Mouse (Mus musculus) CH12.LX (cell line): Measurements from ENCODE around the gene Sarnp. TPM values are rescaled to one million over a fixed set of nuclear protein-coding genes. Genes with fewer than 3 reads are reported as not detected.

Source experiments
- DNase-seq: peaks from one replicate; pipeline ENCODE4 v3.0.0-alpha.2; 2013; ENCODE audit errors: extremely low read depth
- H3K27ac ChIP-seq: 2 replicates; pipeline ENCODE4 v1.5.1; 2012; ENCODE audit warnings: low read depth, mild to moderate bottlenecking, control low read depth, moderate library complexity; ENCODE audit not compliant: insufficient read depth
- H3K27me3 ChIP-seq: replicated peaks from 2 replicates; pipeline ENCODE3; 2012; ENCODE audit warnings: inconsistent platforms
- H3K36me3 ChIP-seq, 2 experiments: replicated peaks in 1 of 2; 2 replicates each; pipeline versions ENCODE3 to v1.6.1; 2012; ENCODE audit warnings: inconsistent platforms in 1 of 2, low read length in 1 of 2, mild to moderate bottlenecking in 1 of 2, mixed read lengths in 1 of 2, moderate library complexity in 1 of 2; ENCODE audit not compliant: control insufficient read depth in 1 of 2, insufficient read depth in 1 of 2
- H3K4me1 ChIP-seq, 2 experiments: 2 replicates each; pipeline ENCODE4 v1.6.1; 2012; ENCODE audit warnings: inconsistent platforms in 1 of 2, moderate library complexity in 1 of 2; ENCODE audit not compliant: insufficient read depth in 2 of 2, control insufficient read depth in 1 of 2
- H3K4me2 ChIP-seq: 2 replicates; pipeline ENCODE4 v1.6.1; 2012; ENCODE audit warnings: low read depth, mild to moderate bottlenecking, control low read depth; ENCODE audit not compliant: poor library complexity, insufficient read depth, severe bottlenecking
- H3K4me3 ChIP-seq, 3 experiments: fragments of 150-350 bp in 1 of 3; sonication (generic) in 1 of 3; replicated peaks in 1 of 3; 2 replicates each; pipeline versions ENCODE3 to v1.5.1; 2011 to 2012; ENCODE audit warnings: low read depth in 2 of 3, low read length in 2 of 3, mild to moderate bottlenecking in 2 of 3, moderate library complexity in 2 of 3, control low read depth in 1 of 3, improper control_type of control experiment in 1 of 3, inconsistent platforms in 1 of 3, mixed read lengths in 1 of 3; ENCODE audit not compliant: poor library complexity in 1 of 3
- H3K79me2 ChIP-seq: replicated peaks from 2 replicates; pipeline ENCODE4 v1.6.1; 2012; ENCODE audit warnings: mild to moderate bottlenecking, moderate library complexity; ENCODE audit not compliant: control insufficient read depth, poor library complexity, insufficient read depth, severe bottlenecking; ENCODE audit errors: extremely low read depth
- H3K9ac ChIP-seq: 2 replicates; pipeline ENCODE4 v1.6.1; 2012; ENCODE audit warnings: low read depth, mild to moderate bottlenecking, control low read depth, moderate library complexity; ENCODE audit not compliant: insufficient read depth
- H3K9me3 ChIP-seq: replicated peaks from 2 replicates; pipeline ENCODE3; 2012; ENCODE audit warnings: low read length, inconsistent platforms, mixed read lengths
- E2F4 ChIP-seq: IDR thresholded peaks from 2 replicates; pipeline ENCODE4 v1.6.1; 2011; ENCODE audit warnings: low read depth, low read length, improper control_type of control experiment; ENCODE audit not compliant: insufficient replicate concordance
- ELF1 ChIP-seq: IDR thresholded peaks from 2 replicates; pipeline ENCODE4 v1.6.1; 2014; ENCODE audit warnings: low read depth, mild to moderate bottlenecking, inconsistent platforms, low read length, improper control_type of control experiment
- MAFK ChIP-seq: IDR thresholded peaks from 2 replicates; pipeline ENCODE4 v1.6.1; 2011; ENCODE audit warnings: low read length, improper control_type of control experiment; ENCODE audit not compliant: insufficient replicate concordance
- MAX ChIP-seq: IDR thresholded peaks from 2 replicates; pipeline ENCODE4 v1.6.1; 2011; ENCODE audit warnings: low read length, improper control_type of control experiment
- MAZ ChIP-seq: IDR thresholded peaks from 2 replicates; pipeline ENCODE4 v1.6.1; 2012; ENCODE audit warnings: low read depth, mild to moderate bottlenecking, inconsistent platforms, low read length, improper control_type of control experiment, moderate library complexity
- MXI1 ChIP-seq: IDR thresholded peaks from 2 replicates; pipeline ENCODE4 v1.6.1; 2011; ENCODE audit warnings: mild to moderate bottlenecking, low read depth, low read length, improper control_type of control experiment
- MYC ChIP-seq: IDR thresholded peaks from 2 replicates; pipeline ENCODE4 v1.6.1; 2011; ENCODE audit warnings: low read depth, mild to moderate bottlenecking, improper control_type of control experiment, low read length
- NRF1 ChIP-seq: IDR thresholded peaks from 2 replicates; pipeline ENCODE4 v1.6.1; 2014; ENCODE audit warnings: low read depth, mild to moderate bottlenecking, inconsistent platforms, low read length, improper control_type of control experiment, moderate library complexity
- SMC3 ChIP-seq: IDR thresholded peaks from 2 replicates; pipeline ENCODE4 v1.6.1; 2011; ENCODE audit warnings: low read depth, low read length, improper control_type of control experiment
- TBP ChIP-seq: conservative IDR thresholded peaks from 2 replicates; pipeline ENCODE4 v1.6.1; 2011; ENCODE audit warnings: low read depth, low read length, improper control_type of control experiment
- TCF12 ChIP-seq: IDR thresholded peaks from 2 replicates; pipeline ENCODE4 v1.6.1; 2014; ENCODE audit warnings: low read depth, mild to moderate bottlenecking, inconsistent platforms, low read length, improper control_type of control experiment
- UBTF ChIP-seq: IDR thresholded peaks from 2 replicates; pipeline ENCODE4 v1.6.1; 2012; ENCODE audit warnings: low read depth, mild to moderate bottlenecking, inconsistent platforms, low read length, improper control_type of control experiment, moderate library complexity
- USF1 ChIP-seq: IDR thresholded peaks from 2 replicates; pipeline ENCODE4 v1.6.1; 2014; ENCODE audit warnings: low read depth, mild to moderate bottlenecking, inconsistent platforms, low read length, improper control_type of control experiment
- ZC3H11A ChIP-seq: IDR thresholded peaks from 2 replicates; pipeline ENCODE4 v1.6.1; 2012; ENCODE audit warnings: low read depth, mild to moderate bottlenecking, inconsistent platforms, low read length, improper control_type of control experiment
- ZMIZ1 ChIP-seq: IDR thresholded peaks from 2 replicates; pipeline ENCODE4 v1.6.1; 2012; ENCODE audit warnings: low read depth, mild to moderate bottlenecking, inconsistent platforms, low read length, improper control_type of control experiment
- dilution Hi-C: fragments of 300-500 bp; cut with MboI; formaldehyde crosslinking; loops from 2 replicates; pipeline ENCODE4 v1.14.3; 2020; ENCODE audit warnings: low sequenced_read_pairs; ENCODE audit not compliant: extremely low pct_unique_long_range_greater_than_20kb, extremely low pct_ligation_motif_present
- in situ Hi-C: fragments of 300-500 bp; cut with MboI; formaldehyde crosslinking; loops from 3 replicates; pipeline ENCODE4 v1.14.3; 2019; ENCODE audit warnings: low sequenced_read_pairs, low pct_ligation_motif_present, low pct_unique_long_range_greater_than_20kb, mixed read lengths
- polyA plus RNA-seq: library from polyadenylated mRNA; unstranded; fragments of >175 nt; gene quantifications from 2 replicates; pipeline ENCODE4 v1.2.1, GENCODE M21; 2012; ENCODE audit warnings: low read depth; ENCODE audit not compliant: insufficient read length
- total RNA-seq, 2 experiments: library from RNA; depleted of rRNA; stranded (reverse); fragments of 300-350 nt in 1 of 2; fragments of >200 nt in 1 of 2; gene quantifications; 2 replicates each; pipeline ENCODE4 v1.2.3; 2012 to 2014

Sarnp gene
- total and polyA plus RNA-seq, 3 experiments: 75.4 to 283 (median 170) TPM

DNA sequence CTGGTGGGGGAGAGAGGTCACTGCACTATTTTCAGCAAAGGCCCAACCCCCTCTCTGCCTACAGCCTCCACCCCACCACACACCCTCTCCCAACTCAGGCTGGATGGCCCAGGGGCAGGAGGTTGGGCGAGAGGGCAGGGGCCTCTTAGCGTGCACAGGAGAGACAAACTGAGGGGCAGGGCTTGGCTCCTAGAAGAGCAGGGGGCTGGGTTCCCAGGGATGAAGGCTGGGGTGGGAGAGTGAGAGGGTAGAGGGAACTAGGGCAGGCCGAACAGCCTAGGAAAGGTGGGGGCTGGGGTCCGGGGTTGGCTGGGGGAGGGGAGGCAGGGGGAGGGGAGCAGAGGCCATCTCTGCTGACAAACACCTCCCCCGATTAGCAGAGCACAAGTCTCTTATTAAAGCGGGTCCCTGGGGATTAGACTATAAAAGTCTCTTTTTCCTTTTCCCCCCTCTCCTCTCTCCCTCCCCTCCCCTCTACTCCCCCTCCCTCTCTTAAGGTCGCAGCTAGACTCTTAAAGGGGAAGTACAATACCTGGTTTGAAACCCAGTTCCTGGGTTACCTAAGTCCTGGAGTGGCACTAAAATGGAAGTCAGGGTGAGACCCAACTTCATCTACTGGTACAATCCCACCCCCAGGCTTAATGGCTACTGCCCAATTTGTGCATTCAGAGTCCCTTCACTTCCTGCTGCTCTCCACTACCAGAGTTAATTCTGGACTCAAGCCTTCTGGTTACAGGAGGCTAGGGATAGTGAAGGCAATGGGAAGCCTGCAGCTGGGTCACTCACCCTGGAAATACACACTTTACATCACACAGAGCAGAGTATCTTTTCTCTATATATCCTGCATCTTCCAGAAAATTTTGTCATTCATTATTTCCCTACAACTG, 72.1 kb downstream of the Sarnp start:
- peak overlapping the region; percentile 76 for H3K4me2 ChIP-seq
- no peaks in the 10 kb centered on the region for H3K9me3 ChIP-seq
- peaks cover 18 to 41% of the 10 kb centered on the region in 2 experiments for H3K4me1 ChIP-seq
- peaks cover 18 to 40% of the 10 kb centered on the region in 2 experiments for H3K36me3 ChIP-seq
- no peak overlapping the region for H3K27ac ChIP-seq
- TF ChIP-seq MXI1 (no peak), MAZ (peak; percentile 62; the same call in 1 of the 2 replicates), ZC3H11A (no peak), E2F4 (no peak)
- in situ Hi-C loops: no loop called here
- peak overlapping the region in 1 of 3 experiments; percentile 13 for H3K4me3 ChIP-seq
- H3K9ac ChIP-seq: no peak overlapping the region
- dilution Hi-C loops: no loop called here
- H3K79me2 ChIP-seq: no peaks in the 10 kb centered on the region; the same call in 1 of the 2 replicates
- DNase-seq: no peak
- peaks cover 11% of the 10 kb centered on the region for H3K27me3 ChIP-seq

DNA sequence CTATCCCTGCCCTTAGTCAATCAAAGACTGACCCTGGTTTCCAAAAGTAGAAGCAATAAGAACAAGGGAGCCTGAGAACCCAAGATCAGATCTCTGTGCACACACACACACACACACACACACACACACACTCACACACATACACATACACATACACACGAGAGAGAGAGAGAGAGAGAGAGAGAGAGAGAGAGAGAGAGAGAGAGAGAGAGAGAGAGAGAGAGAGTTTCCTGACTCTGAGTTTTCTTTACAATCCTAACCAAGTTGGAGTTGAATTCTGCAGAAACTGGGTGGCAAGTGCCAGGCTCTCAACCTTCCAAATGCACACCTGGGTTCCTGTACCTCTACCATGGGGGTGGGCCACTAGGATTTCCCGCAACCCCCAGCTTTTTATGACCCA, 72.7 kb downstream of the Sarnp start:
- TF ChIP-seq MXI1 (no peak), TCF12 (no peak), MAFK (no peak), MYC (no peak), TBP (no peak), ZC3H11A (no peak), ELF1 (no peak), NRF1 (no peak), MAX (no peak), UBTF (no peak), USF1 (no peak), ZMIZ1 (no peak), SMC3 (no peak)
- TF ChIP-seq, all 38 proteins: peak for 0
- peaks cover 15 to 35% of the 10 kb centered on the region in 2 experiments for H3K4me1 ChIP-seq
- peaks cover 15 to 36% of the 10 kb centered on the region in 2 experiments for H3K36me3 ChIP-seq
- peaks cover 14% of the 10 kb centered on the region for H3K27me3 ChIP-seq
- no peak for DNase-seq
- dilution Hi-C loops: no loop called here
- H3K79me2 ChIP-seq: no peaks in the 10 kb centered on the region
- no peaks in the 10 kb centered on the region for H3K9me3 ChIP-seq
- no peak overlapping the region for H3K27ac ChIP-seq
- H3K4me2 ChIP-seq: peak overlapping the region; percentile 81
- in situ Hi-C loops: loop anchor here (5.0 kb wide), 1 partner anchor 158 kb away; no protein-coding TSS in a partner anchor
- 0 out of 2 replicates have a peak overlapping the region, but pooled peaks have one; percentile 23 for H3K9ac ChIP-seq
- H3K4me3 ChIP-seq: peak overlapping the region in 2 of 3 experiments; percentile 13 to 29
